Mouse (Mus musculus) kidney, postnatal 36 days (tissue): ENCODE results near the gene Vps41.

Source experiments
- DNase-seq, 2 experiments: peaks; one replicate each; pipeline ENCODE4 v3.0.0; 2021 to 2022; ENCODE audit warnings: mixed read lengths in 2 of 2

Gene Vps41

DNA sequence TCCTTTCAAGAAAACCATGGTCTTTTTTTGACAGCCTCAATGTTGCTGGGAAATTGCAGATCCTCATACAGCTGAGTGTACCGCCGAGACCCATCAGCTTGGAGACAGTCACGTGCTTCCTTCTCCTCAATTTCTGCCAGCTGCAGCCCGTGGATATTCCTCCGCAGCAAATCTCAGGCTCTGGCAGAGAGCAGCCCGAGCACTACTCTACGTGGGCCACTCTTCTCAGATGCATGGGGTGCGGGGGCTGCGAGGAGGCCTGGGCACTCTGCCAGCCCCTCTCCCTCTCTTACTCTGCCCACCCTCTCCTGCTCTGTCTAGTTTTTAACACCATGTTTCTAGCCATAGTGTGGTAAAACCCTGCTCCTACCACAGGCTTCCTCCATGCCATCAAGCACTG lies 175.8 kb downstream of the Vps41 start:
- no peak for DNase-seq

DNA sequence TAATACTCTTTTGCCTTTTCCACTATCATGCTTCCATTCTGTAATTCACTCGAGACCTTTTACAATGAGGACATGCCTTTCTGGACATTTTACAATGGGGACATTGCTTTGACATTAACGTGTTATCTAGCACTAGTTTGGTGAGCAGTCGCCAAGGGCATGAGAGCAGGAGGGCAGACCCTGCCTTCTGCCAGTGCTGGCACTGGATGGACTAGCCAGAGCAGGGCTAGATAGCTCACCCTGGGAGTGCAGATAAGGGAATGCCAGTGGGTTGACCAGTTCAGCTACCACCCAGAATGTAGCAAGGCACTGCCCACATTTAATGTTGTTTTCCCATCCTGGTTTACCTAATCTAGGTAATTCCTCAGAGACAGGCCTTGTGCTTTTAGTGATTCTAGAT lies 179.7 kb downstream of the Vps41 start:
- no peak for DNase-seq

DNA sequence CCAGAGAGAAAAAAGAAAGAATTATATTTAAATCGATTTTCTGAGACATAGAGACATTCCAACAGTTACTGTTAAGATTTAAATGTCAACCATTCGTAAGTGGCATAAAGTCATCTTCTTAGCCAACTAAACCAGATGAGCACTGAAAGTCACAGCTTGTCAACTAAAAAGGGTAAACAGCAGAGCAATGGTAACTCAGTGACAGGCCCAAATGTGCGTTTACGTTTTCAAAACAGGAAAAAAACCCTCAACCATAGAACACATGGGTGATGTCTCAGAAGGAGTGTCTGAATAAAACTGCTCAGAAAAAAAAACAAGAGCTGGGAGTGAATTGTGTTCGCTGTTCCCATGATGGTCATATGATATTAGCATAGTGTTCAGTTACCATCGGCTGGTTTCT lies 186.5 kb downstream of the Vps41 start:
- no peak for DNase-seq

DNA sequence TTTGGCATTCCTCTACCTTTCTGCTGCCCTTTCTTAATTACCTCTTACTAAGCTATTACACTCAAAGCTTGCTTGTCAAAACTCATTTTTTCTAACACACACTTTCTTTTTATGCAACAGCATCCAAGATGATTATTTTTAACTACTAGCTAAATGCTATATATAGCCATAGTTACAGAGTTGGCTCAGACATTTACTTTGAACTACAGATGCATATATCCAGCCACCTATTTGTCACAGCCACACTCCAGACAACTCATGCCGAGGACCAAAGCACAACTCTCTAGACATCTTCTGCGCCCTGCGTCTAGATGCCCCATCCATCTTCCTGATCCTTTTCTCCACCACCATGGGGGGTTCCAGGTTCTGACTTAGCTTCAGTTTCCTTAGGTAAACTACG lies 197.7 kb downstream of the Vps41 start:
- no peak for DNase-seq
